Mouse (Mus musculus) liver, embryonic 12.5 days (tissue): ENCODE data around the gene Dnajc19. TPM values are rescaled to one million over a fixed set of nuclear protein-coding genes. Genes with fewer than 3 reads are reported as not detected.
A peak's percentile ranks its signal among the peaks of the same experiment; 100 is the strongest.

Experiments used
- ATAC-seq: fragments of 200-750 bp; cut with Nextera tagmentation; 2 replicates; pipeline ENCODE4 v1.8.0; 2017; ENCODE audit warnings: moderate number of reproducible peaks, mild to moderate bottlenecking, moderate library complexity
- H3K27ac ChIP-seq: fragments of 300-500 bp; sonication (generic); 2 replicates; pipeline ENCODE4 v1.5.1; 2016; ENCODE audit warnings: mild to moderate bottlenecking
- H3K27me3 ChIP-seq: fragments of 300-500 bp; sonication (generic); replicated peaks from 2 replicates; pipeline ENCODE4 v1.6.1; 2016; ENCODE audit warnings: mild to moderate bottlenecking, moderate library complexity
- H3K36me3 ChIP-seq: fragments of 300-500 bp; sonication (generic); 2 replicates; pipeline ENCODE4 v1.6.1; 2016; ENCODE audit warnings: mild to moderate bottlenecking, moderate library complexity
- H3K4me1 ChIP-seq: fragments of 300-500 bp; sonication (generic); 2 replicates; pipeline ENCODE4 v1.6.1; 2016
- H3K4me2 ChIP-seq: fragments of 300-500 bp; sonication (generic); 2 replicates; pipeline ENCODE4 v1.6.1; 2016; ENCODE audit warnings: mild to moderate bottlenecking, moderate library complexity
- H3K4me3 ChIP-seq: fragments of 300-500 bp; sonication (generic); 2 replicates; pipeline ENCODE4 v1.5.1; 2016; ENCODE audit warnings: mild to moderate bottlenecking, moderate library complexity
- H3K9ac ChIP-seq: fragments of 300-500 bp; sonication (generic); 2 replicates; pipeline ENCODE4 v1.6.1; 2016; ENCODE audit warnings: mild to moderate bottlenecking, moderate library complexity
- H3K9me3 ChIP-seq: fragments of 300-500 bp; sonication (generic); replicated peaks from 2 replicates; pipeline ENCODE4 v1.6.1; 2016; ENCODE audit warnings: mild to moderate bottlenecking, moderate library complexity
- WGBS: fragments of 180-500 bp; shearing (Covaris S2); methylation state at CpG from one replicate; pipeline ENCODE4 v1.1.7; 2016; ENCODE audit not compliant: insufficient replicate concordance; 5-methylcytosine and 5-hydroxymethylcytosine counted together
- polyA plus RNA-seq: library from polyadenylated mRNA; unstranded; fragments of >200 nt; fragmentation: Nextera tagmentation; extraction: Ambion mirVana; gene quantifications from 2 replicates; pipeline ENCODE4 v1.2.1, GENCODE M21; 2016

Dnajc19 gene
- polyA plus RNA-seq, 1 experiment from 2014 or later: 172 TPM

GRCm38 (mm10) chr3:34020382-34021258 is 60.5 kb downstream of the Dnajc19 start:
- 2% methylated on average over 49 of the region's 70 CpGs for WGBS
- Histone ChIP-seq H3K27me3 (no peaks in the 10 kb centered on the region), H3K4me2 (peak overlapping the region; percentile 95), H3K4me1 (peaks cover 39% of the 10 kb centered on the region), H3K4me3 (peak overlapping the region; percentile 99), H3K9me3 (no peaks in the 10 kb centered on the region), H3K27ac (peak overlapping the region; percentile 94), H3K36me3 (no peaks in the 10 kb centered on the region; the same call in 1 of the 2 replicates), H3K9ac (peak overlapping the region; percentile 100)
- peak; percentile 49 for ATAC-seq

- no peaks in the 10 kb centered on the region; the same call in 1 of the 2 replicates for H3K36me3 ChIP-seq
- peak within 1 kb of the TSS; percentile 100 for H3K9ac ChIP-seq
- under 1% methylated on average over 80 of the region's 97 CpGs for WGBS
- no peaks in the 10 kb centered on the region for H3K27me3 ChIP-seq
- peak; percentile 98 for ATAC-seq
- peak within 1 kb of the TSS; percentile 99 for H3K4me3 ChIP-seq
- H3K9me3 ChIP-seq: no peaks in the 10 kb centered on the region
- peak within 1 kb of the TSS; percentile 95 for H3K4me2 ChIP-seq
- peaks cover 39% of the 10 kb centered on the region for H3K4me1 ChIP-seq
- H3K27ac ChIP-seq: peak within 1 kb of the TSS; percentile 94
These were observed 61.4 kb downstream of the Dnajc19 start, which contains the start of gene Fxr1 for GRCm38 (mm10) chr3:34019540-34020381. Fxr1 (plus strand) TSS chr3:34019943.

GRCm38 (mm10) chr3:34008191-34008590 is 72.9 kb downstream of the Dnajc19 start:
- Histone ChIP-seq H3K27ac (no peak overlapping the region), H3K4me2 (no peak overlapping the region), H3K36me3 (no peaks in the 10 kb centered on the region), H3K4me1 (no peaks in the 10 kb centered on the region), H3K9me3 (no peaks in the 10 kb centered on the region), H3K4me3 (no peak overlapping the region), H3K9ac (no peak overlapping the region), H3K27me3 (no peaks in the 10 kb centered on the region)
- ATAC-seq: no peak
- 68% methylated on average over 6 of the region's 6 CpGs for WGBS

- Histone ChIP-seq H3K27ac (no peak overlapping the region), H3K9me3 (no peaks in the 10 kb centered on the region), H3K4me2 (no peak overlapping the region), H3K27me3 (no peaks in the 10 kb centered on the region), H3K36me3 (no peaks in the 10 kb centered on the region), H3K9ac (no peak overlapping the region), H3K4me3 (no peak overlapping the region), H3K4me1 (no peaks in the 10 kb centered on the region)
- no peak for ATAC-seq
- WGBS: 67% methylated on average over 4 of the region's 4 CpGs
These were observed 73.5 kb downstream of the Dnajc19 start for GRCm38 (mm10) chr3:34007611-34008010.

GRCm38 (mm10) chr3:34006824-34007223 is 74.3 kb downstream of the Dnajc19 start:
- H3K4me2 ChIP-seq: no peak overlapping the region
- no peaks in the 10 kb centered on the region for H3K4me1 ChIP-seq
- H3K27ac ChIP-seq: no peak overlapping the region
- no peaks in the 10 kb centered on the region for H3K36me3 ChIP-seq
- no peak overlapping the region for H3K4me3 ChIP-seq
- no peaks in the 10 kb centered on the region for H3K9me3 ChIP-seq
- no peak overlapping the region for H3K9ac ChIP-seq
- no peaks in the 10 kb centered on the region for H3K27me3 ChIP-seq
- 70% methylated on average over 3 of the region's 3 CpGs for WGBS
- no peak for ATAC-seq

GRCm38 (mm10) chr3:34006301-34006700 is 74.8 kb downstream of the Dnajc19 start:
- H3K27me3 ChIP-seq: no peaks in the 10 kb centered on the region
- H3K9ac ChIP-seq: no peak overlapping the region
- 62% methylated on average over 2 of the region's 2 CpGs for WGBS
- H3K27ac ChIP-seq: no peak overlapping the region
- no peaks in the 10 kb centered on the region for H3K9me3 ChIP-seq
- no peaks in the 10 kb centered on the region for H3K36me3 ChIP-seq
- ATAC-seq: no peak
- no peaks in the 10 kb centered on the region for H3K4me1 ChIP-seq
- no peak overlapping the region for H3K4me2 ChIP-seq
- no peak overlapping the region for H3K4me3 ChIP-seq

Other genes with a start within 250 kb of the Dnajc19 start
- gene Ccdc39, start 237.0 kb downstream of the Dnajc19 start, polyA plus RNA-seq: 0.44 and 0.86 TPM in 2 replicates
- gene Fxr1, start 61.4 kb downstream of the Dnajc19 start, polyA plus RNA-seq: 36.3 and 38.9 TPM in 2 replicates